Mouse (Mus musculus) splenic B cell, adult 2 months (primary cell): ENCODE data around the gene Pigg.
A peak's percentile ranks its signal among the peaks of the same experiment; 100 is the strongest.
"Not testable (repeated sequence)": the region's sequence is repeated elsewhere in the genome, so short reads cannot be mapped to it uniquely, and the experiment has no call there.

Experiments
- DNase-seq: peaks from one replicate; pipeline ENCODE4 v3.0.0-alpha.2; 2011; ENCODE audit warnings: low read depth, low spot score
- H3K27me3 ChIP-seq: 2 replicates; pipeline ENCODE4 v1.6.1; 2012; ENCODE audit warnings: mild to moderate bottlenecking, low read length, moderate library complexity, mixed read lengths; ENCODE audit not compliant: control insufficient read depth, poor library complexity, insufficient read depth, severe bottlenecking
- H3K36me3 ChIP-seq: 2 replicates; pipeline ENCODE4 v1.6.1; 2012; ENCODE audit warnings: mild to moderate bottlenecking, low read length, moderate library complexity, mixed read lengths; ENCODE audit not compliant: control insufficient read depth, poor library complexity, insufficient read depth, severe bottlenecking

Gene Pigg

GRCm38 (mm10) chr5:108312224-108313064 lies at the start of gene Pigg:
Gene Pigg (plus strand): TSS chr5:108312609.
- DNase-seq = peak; percentile 82
- Histone ChIP-seq H3K27me3 (no peaks in the 10 kb centered on the region), H3K36me3 (no peaks in the 10 kb centered on the region)

- H3K36me3 ChIP-seq = no peaks in the 10 kb centered on the region
- no peaks in the 10 kb centered on the region for H3K27me3 ChIP-seq
- DNase-seq = no peak
Measured at GRCm38 (mm10) chr5:108262722-108263121, 49.7 kb upstream of the Pigg start.

- not testable (repeated sequence) for H3K27me3 ChIP-seq, DNase-seq, H3K36me3 ChIP-seq
Measured at GRCm38 (mm10) chr5:108263785-108264184, 48.6 kb upstream of the Pigg start.

GRCm38 (mm10) chr5:108266990-108267389 lies 45.4 kb upstream of the Pigg start:
- DNase-seq = no peak
- Histone ChIP-seq H3K36me3 (no peaks in the 10 kb centered on the region), H3K27me3 (no peaks in the 10 kb centered on the region)

GRCm38 (mm10) chr5:108268127-108269062 lies 44.0 kb upstream of the Pigg start, which contains the start of gene Dr1:
Gene Dr1 (plus strand): TSS chr5:108268897.
- H3K27me3 ChIP-seq = no peaks in the 10 kb centered on the region
- H3K36me3 ChIP-seq = no peaks in the 10 kb centered on the region
- DNase-seq = peak; percentile 91

GRCm38 (mm10) chr5:108269063-108269810 lies 43.2 kb upstream of the Pigg start:
- H3K27me3 ChIP-seq = no peaks in the 10 kb centered on the region
- DNase-seq = peak; percentile 4
- no peaks in the 10 kb centered on the region for H3K36me3 ChIP-seq

GRCm38 (mm10) chr5:108269811-108270151 lies 42.6 kb upstream of the Pigg start:
- H3K36me3 ChIP-seq = peaks cover 2% of the 10 kb centered on the region; the same call in 1 of the 2 replicates
- peak; percentile 4 for DNase-seq
- no peaks in the 10 kb centered on the region for H3K27me3 ChIP-seq

- peaks cover 2% of the 10 kb centered on the region; the same call in 1 of the 2 replicates for H3K36me3 ChIP-seq
- H3K27me3 ChIP-seq = no peaks in the 10 kb centered on the region
- no peak for DNase-seq
Measured at GRCm38 (mm10) chr5:108270415-108270814, 42.0 kb upstream of the Pigg start.

GRCm38 (mm10) chr5:108271345-108271744 lies 41.1 kb upstream of the Pigg start:
- H3K27me3 ChIP-seq, DNase-seq, H3K36me3 ChIP-seq: not testable (repeated sequence)

- Histone ChIP-seq H3K36me3 (no peaks in the 10 kb centered on the region), H3K27me3 (no peaks in the 10 kb centered on the region)
- DNase-seq = no peak
Measured at GRCm38 (mm10) chr5:108286957-108287356, 25.5 kb upstream of the Pigg start.

GRCm38 (mm10) chr5:108301567-108301966 lies 10.8 kb upstream of the Pigg start:
- no peaks in the 10 kb centered on the region for H3K36me3 ChIP-seq
- H3K27me3 ChIP-seq = no peaks in the 10 kb centered on the region
- DNase-seq = no peak

- DNase-seq = no peak
- Histone ChIP-seq H3K27me3 (no peaks in the 10 kb centered on the region), H3K36me3 (no peaks in the 10 kb centered on the region)
Measured at GRCm38 (mm10) chr5:108313065-108313860, 854 bp downstream of the Pigg start.

- DNase-seq = no peak
- H3K36me3 ChIP-seq = peaks cover 6% of the 10 kb centered on the region
- no peaks in the 10 kb centered on the region for H3K27me3 ChIP-seq
Measured at GRCm38 (mm10) chr5:108331051-108331450, 18.6 kb downstream of the Pigg start.

GRCm38 (mm10) chr5:108337385-108337784 lies 25.0 kb downstream of the Pigg start:
- H3K36me3 ChIP-seq = peaks cover 9% of the 10 kb centered on the region; the same call in 1 of the 2 replicates
- no peaks in the 10 kb centered on the region for H3K27me3 ChIP-seq
- no peak for DNase-seq
